Mouse (Mus musculus): ENCODE data around the gene Igfbpl1. TPM values are rescaled to one million over a fixed set of nuclear protein-coding genes. Genes with fewer than 3 reads are reported as not detected.

Igfbpl1 gene
- not detected for total RNA-seq (2023)

GRCm38 (mm10) chr4:45826275-45827040, at the start of gene Igfbpl1:
Gene Igfbpl1 (minus strand): TSS chr4:45826923.

GRCm38 (mm10) chr4:45848109-45848824, 21.5 kb upstream of the Igfbpl1 start, which contains the start of gene Stra6l:
Gene Stra6l (plus strand): TSS chr4:45848664.

DNA sequence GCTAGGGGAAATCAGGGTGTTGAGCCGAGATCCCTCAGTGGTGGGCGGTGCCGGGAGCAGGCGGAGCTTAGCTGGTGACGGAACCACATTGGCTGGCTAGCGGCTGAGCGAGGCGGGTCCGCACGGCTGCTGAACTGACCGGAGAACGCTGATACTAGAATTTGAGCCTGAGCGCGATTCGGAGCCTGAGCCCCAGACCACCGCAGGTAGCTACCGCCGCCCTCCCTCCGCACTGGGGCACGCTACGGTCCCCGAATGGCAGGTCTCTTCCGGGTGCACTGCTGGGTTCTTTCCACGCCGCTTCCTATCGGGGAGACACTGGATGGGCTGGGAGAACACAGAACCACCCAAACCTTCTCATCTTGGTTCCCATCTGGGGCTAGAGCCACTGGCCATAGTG, 27.8 kb downstream of the Igfbpl1 start, which contains the start of gene Aldh1b1:
TSS of gene Aldh1b1 (plus strand) at position 59 of the 400 bp plus-strand sequence.

Other genes with a start within 250 kb of the Igfbpl1 start
- 1 to 10 TPM; 3.0 to 4.7 TPM for gene Aldh1b1, start 27.9 kb downstream of the Igfbpl1 start, total RNA-seq (2023)
- under 1 TPM in 1 of 2 experiments, not detected in 1; 0.15 TPM for gene Stra6l, start 21.7 kb upstream of the Igfbpl1 start, total RNA-seq (2023)
- gene Ccdc180, start 63.4 kb upstream of the Igfbpl1 start, total RNA-seq (2023), result under 1 TPM; 0.50 to 0.64 TPM
- gene Tdrd7, start 138.4 kb upstream of the Igfbpl1 start, total RNA-seq (2023), result 10 to 100 TPM; 20.2 to 21.0 TPM
- not detected for gene Tmod1, start 212.0 kb upstream of the Igfbpl1 start, total RNA-seq (2023)